16 mouse cellular contexts compared by ENCODE assay signal in genomic region chr14:12341789-12342457, GRCm38 (mm10). TPM values are rescaled to one million over a fixed set of nuclear protein-coding genes. Genes with fewer than 3 reads are reported as not detected.
A peak's percentile ranks its signal among the peaks of the same experiment; 100 is the strongest.
DNase-seq lines count a peak whose midpoint lies in the region; ATAC-seq and TF ChIP-seq lines count a peak whose summit lies in the region.
"Had no signal": no experiment of that assay in that cellular context is flagged by ENCODE, and none has a peak within 500 bp of the region (broad histone marks: within the 10 kb centered on the region; RNA-seq: fewer than 3 reads in every experiment).

No protein-coding gene starts in this region.

- H3K9me3 ChIP-seq in neural tube, embryonic 15.5 days (replicated peaks) = no peaks in the 10 kb centered on the region
- H3K9me3 ChIP-seq in limb, embryonic 15.5 days = no peaks in the 10 kb centered on the region
- H3K9me3 ChIP-seq: intestine, embryonic 15.5 days; liver, embryonic 13.5 days had no signal

- H3K27ac ChIP-seq in gastrocnemius, adult 2 months = no peak overlapping the region
- H3K27ac ChIP-seq in neural tube, embryonic 15.5 days (replicated peaks) = no peak overlapping the region
- no peak overlapping the region for H3K27ac ChIP-seq in limb, embryonic 15.5 days
- H3K27ac ChIP-seq: intestine, embryonic 15.5 days; liver, embryonic 13.5 days had no signal

- no peak for DNase-seq in gastrocnemius, adult 2 months
- no peak for DNase-seq in gastrocnemius, adult 18-20 months (ENCODE audit: low spot score)
- peak; percentile 50 for DNase-seq in neural tube, embryonic 10.5 days (ENCODE audit: extremely low spot score, low spot score)
- no peak for DNase-seq in spleen, adult 12 weeks (ENCODE audit: low spot score)
- no peak for DNase-seq in thymus, postnatal 36 days
- DNase-seq in right cerebral cortex, adult 18-20 months = no peak
- DNase-seq: cerebellum, adult 2 months; liver, embryonic 13.5 days; lung, postnatal 10 days had no signal

- H3K4me3 ChIP-seq in gastrocnemius, adult 2 months = peak overlapping the region; percentile 52; the same call in 1 of the 2 replicates
- no peak overlapping the region for H3K4me3 ChIP-seq in neural tube, embryonic 15.5 days (replicated peaks)
- peak overlapping the region; percentile 14; the same call in 1 of the 2 replicates for H3K4me3 ChIP-seq in limb, embryonic 15.5 days
- H3K4me3 ChIP-seq: liver, embryonic 13.5 days had no signal

- peaks cover 37% of the 10 kb centered on the region for H3K4me1 ChIP-seq in neural tube, embryonic 15.5 days
- H3K4me1 ChIP-seq in limb, embryonic 15.5 days = peaks cover 37% of the 10 kb centered on the region
- H3K4me1 ChIP-seq: liver, embryonic 13.5 days had no signal

- no peak overlapping the region for H3K9ac ChIP-seq in neural tube, embryonic 15.5 days (replicated peaks)
- H3K9ac ChIP-seq in limb, embryonic 15.5 days = no peak overlapping the region
- H3K9ac ChIP-seq: intestine, embryonic 15.5 days; liver, embryonic 13.5 days had no signal

- H3K36me3 ChIP-seq in neural tube, embryonic 15.5 days = no peaks in the 10 kb centered on the region
- H3K36me3 ChIP-seq in limb, embryonic 15.5 days = no peaks in the 10 kb centered on the region
- H3K36me3 ChIP-seq: intestine, embryonic 15.5 days; liver, embryonic 13.5 days had no signal

- peaks cover 90% of the 10 kb centered on the region for H3K27me3 ChIP-seq in neural tube, embryonic 15.5 days (replicated peaks)
- H3K27me3 ChIP-seq in limb, embryonic 15.5 days = peaks cover 98% of the 10 kb centered on the region

- no peak for TF ChIP-seq CTCF in gastrocnemius, adult 2 months (IDR thresholded peaks at IDR 0.05)

- intact Hi-C loops in gastrocnemius, adult 2 months (cut with DNase I) = no loop called here

- WGBS in neural tube, embryonic 15.5 days = 3% methylated on average over 24 of the region's 24 CpGs
- 6% methylated on average over 24 of the region's 24 CpGs for WGBS in limb, embryonic 15.5 days

- H3K4me2 ChIP-seq in neural tube, embryonic 15.5 days = no peak overlapping the region
- H3K4me2 ChIP-seq in limb, embryonic 15.5 days = no peak overlapping the region
- H3K4me2 ChIP-seq: liver, embryonic 13.5 days had no signal

- ATAC-seq in neural tube, embryonic 15.5 days (ENCODE audit: low FRiP score) = no peak
- ATAC-seq in limb, embryonic 15.5 days (ENCODE audit: insufficient number of reproducible peaks, low FRiP score, low TSS enrichment, low read depth) = no peak

RNA-seq across cellular contexts. Expression of gene Fezf2, which starts 6.1 kb away (rescaled TPM):
- total RNA-seq in gastrocnemius, adult 2 months (2021) = not detected
- not detected for total RNA-seq in gastrocnemius, adult 18-20 months (2021)
- 1.0 TPM in 1 of 2 replicates, not detected in the other for polyA plus RNA-seq in neural tube, embryonic 15.5 days (2015; fragmentation: Nextera tagmentation; extraction: Ambion mirVana)
- not detected in 2 replicates for polyA plus RNA-seq in limb, embryonic 15.5 days (2015; fragmentation: Nextera tagmentation; extraction: Ambion mirVana)
- total RNA-seq: ES-E14; gastrocnemius, postnatal 4 days; heart, postnatal 25 days had no signal
- polyA plus RNA-seq: cerebellum, adult 2 months; intestine, embryonic 15.5 days; liver, embryonic 13.5 days; stomach, embryonic 16.5 days had no signal

RNA-seq across cellular contexts. Expression of gene 3830406C13Rik, which starts 58.0 kb away (rescaled TPM):
- total RNA-seq in gastrocnemius, adult 2 months (2021) = 10 to 100 TPM; 10.9 to 18.5 TPM
- total RNA-seq in gastrocnemius, adult 18-20 months (2021) = 10 to 100 TPM; 12.1 to 12.4 TPM
- 36.9 and 37.7 TPM in 2 replicates for polyA plus RNA-seq in neural tube, embryonic 15.5 days (2015; fragmentation: Nextera tagmentation; extraction: Ambion mirVana)
- 52.2 and 52.7 TPM in 2 replicates for polyA plus RNA-seq in limb, embryonic 15.5 days (2015; fragmentation: Nextera tagmentation; extraction: Ambion mirVana)

RNA-seq across cellular contexts. Expression of gene Gm49355, which starts 58.1 kb away (rescaled TPM):
- under 1 TPM in 1 of 2 experiments, not detected in 1; 0.08 TPM for total RNA-seq in gastrocnemius, adult 2 months (2021)
- under 1 TPM; 0.07 to 0.14 TPM for total RNA-seq in gastrocnemius, adult 18-20 months (2021)
- 0.08 TPM in 1 of 2 replicates, not detected in the other for polyA plus RNA-seq in neural tube, embryonic 15.5 days (2015; fragmentation: Nextera tagmentation; extraction: Ambion mirVana)
- 0.09 and 0.14 TPM in 2 replicates for polyA plus RNA-seq in limb, embryonic 15.5 days (2015; fragmentation: Nextera tagmentation; extraction: Ambion mirVana)
- total RNA-seq: ES-E14 had no signal
